Mouse (Mus musculus) left cerebral cortex, adult 2 months (tissue): ENCODE data around the gene Tgfb1i1. TPM values are rescaled to one million over a fixed set of nuclear protein-coding genes. Genes with fewer than 3 reads are reported as not detected.

ENCODE experiments used
- DNase-seq, 2 experiments: peaks; one replicate each; pipeline ENCODE4 v3.0.0; 2021 to 2022; ENCODE audit warnings: low spot score in 2 of 2, mixed read lengths in 1 of 2; ENCODE audit errors: extremely low spot score in 1 of 2
- H3K27ac ChIP-seq: fragments of 200-600 bp; 2 replicates; pipeline ENCODE4 v1.8.1; 2022
- H3K4me3 ChIP-seq: fragments of 200-600 bp; 2 replicates; pipeline ENCODE4 v1.8.1; 2022
- CTCF ChIP-seq: fragments of 200-600 bp; IDR thresholded peaks from 2 replicates; pipeline ENCODE4 v1.8.1; 2022; ENCODE audit warnings: antibody characterized with exemption, mild to moderate bottlenecking, moderate library complexity
- intact Hi-C: fragments of 180-260 bp; cut with DNase I; formaldehyde crosslinking; loops from one replicate; pipeline ENCODE4 v1.15.1; 2025
- microRNA-seq, 2 experiments: library from miRNA; unstranded; fragments of <30 nt; microRNA quantifications; one replicate each; pipeline ENCODE4 v1.2.0; 2021
- total RNA-seq, 2 experiments: library from RNA; stranded (reverse); gene quantifications; 2 replicates each; pipeline ENCODE4 v1.2.3; 2021

The Tgfb1i1 gene
- total RNA-seq, 2 experiments from 2014 or later = 18.9 to 22.2 TPM

DNA sequence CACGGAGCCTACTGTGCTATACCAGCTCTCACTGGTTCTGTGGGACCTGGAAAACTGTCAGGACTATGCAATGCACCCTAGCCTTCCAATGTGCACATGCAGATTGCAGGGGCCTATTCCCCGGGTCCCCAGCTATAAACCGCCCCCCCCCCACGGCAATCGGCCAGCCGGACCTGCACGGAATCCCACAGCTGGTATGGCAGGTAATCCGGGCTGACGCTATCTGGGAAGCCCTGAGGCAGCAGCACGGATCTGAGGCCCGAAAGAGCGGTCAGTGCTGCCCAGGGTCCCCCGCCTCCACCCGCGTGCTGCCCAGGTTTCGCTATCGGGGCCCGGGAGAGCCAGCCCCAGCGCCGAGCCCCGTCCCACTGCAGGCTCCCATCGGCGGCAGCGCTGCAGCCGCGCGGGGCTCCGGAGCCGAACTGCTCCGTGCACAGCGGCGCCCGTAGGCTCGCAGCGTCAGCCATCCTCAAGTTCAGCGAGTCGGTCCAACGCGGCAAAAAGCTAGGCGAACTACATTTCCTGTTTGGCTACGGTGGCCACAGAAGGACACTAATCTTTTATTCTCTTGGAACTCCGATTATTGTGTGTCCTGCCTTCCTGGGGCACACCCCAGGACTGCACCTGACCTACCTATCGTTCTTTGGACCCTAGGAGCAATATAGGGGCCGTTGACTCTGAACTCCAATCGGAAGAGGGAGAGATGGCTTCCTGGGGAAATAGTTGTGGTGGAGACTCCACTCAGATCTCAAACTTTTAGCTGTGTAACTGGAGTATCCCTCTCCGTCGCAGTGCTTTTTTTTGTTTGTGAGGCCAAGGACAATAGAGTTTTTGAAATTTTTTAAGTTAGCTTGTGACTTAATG is 51.2 kb downstream of the Tgfb1i1 start, which contains the start of gene BC017158:
Gene BC017158, minus strand, starts transcription at position 554 of the 864 bp plus-strand sequence.
- intact Hi-C loops = loop anchor here (5.0 kb wide), 2 partner anchors 46 to 61 kb away; partner anchors contain the start of genes 9130023H24Rik and Armc5
- Histone ChIP-seq H3K4me3 (peak within 1 kb of the TSS; percentile 94), H3K27ac (peak within 1 kb of the TSS; percentile 56)
- DNase-seq = peak; percentile 76 to 81
- TF ChIP-seq CTCF = no peak

GRCm38 (mm10) chr7:128298481-128299342 is 52.1 kb downstream of the Tgfb1i1 start:
- no peak for DNase-seq
- peak overlapping the region; percentile 56; the same call in 1 of the 2 replicates for H3K27ac ChIP-seq
- H3K4me3 ChIP-seq = peak overlapping the region; percentile 94
- TF ChIP-seq CTCF = no peak
- intact Hi-C loops = loop anchor here (5.0 kb wide), 2 partner anchors 46 to 61 kb away; partner anchors contain the start of genes 9130023H24Rik and Armc5

GRCm38 (mm10) chr7:128300952-128301351 is 54.3 kb downstream of the Tgfb1i1 start:
- no peak overlapping the region for H3K4me3 ChIP-seq
- no peak for TF ChIP-seq CTCF
- intact Hi-C loops = no loop called here
- H3K27ac ChIP-seq = no peak overlapping the region
- DNase-seq = no peak

DNA sequence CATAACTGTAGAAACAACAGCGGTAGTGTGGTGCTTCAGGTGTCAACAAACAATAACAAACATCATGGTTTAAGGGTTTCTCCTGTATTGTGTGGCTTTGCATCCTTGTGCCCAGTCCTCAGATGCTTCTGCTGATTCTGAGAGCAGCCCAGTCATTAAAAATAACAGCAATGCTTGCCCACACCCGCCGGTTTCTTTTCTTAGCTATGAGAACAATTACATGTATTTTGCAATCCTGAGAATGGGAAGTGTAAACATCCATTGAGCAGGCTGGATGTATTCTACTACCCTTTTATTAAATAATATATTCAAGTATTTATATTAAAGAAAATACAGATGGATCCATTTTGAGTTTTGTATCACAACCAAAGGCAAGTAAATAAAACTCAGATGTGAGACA is 55.5 kb downstream of the Tgfb1i1 start:
- intact Hi-C loops = no loop called here
- no peak for TF ChIP-seq CTCF
- DNase-seq = no peak
- no peak overlapping the region for H3K4me3 ChIP-seq
- H3K27ac ChIP-seq = no peak overlapping the region

GRCm38 (mm10) chr7:128304198-128304597 is 57.6 kb downstream of the Tgfb1i1 start:
- DNase-seq = no peak
- no peak overlapping the region for H3K4me3 ChIP-seq
- no peak for TF ChIP-seq CTCF
- intact Hi-C loops = no loop called here
- no peak overlapping the region for H3K27ac ChIP-seq

- DNase-seq = peak in 1 of 2 experiments; percentile 37
- peak; percentile 44 for TF ChIP-seq CTCF
Measured at GRCm38 (mm10) chr7:128304907-128305306, 58.3 kb downstream of the Tgfb1i1 start.

More at GRCm38 (mm10) chr7:128304907-128305306, 58.3 kb downstream of the Tgfb1i1 start:
- intact Hi-C loops = loop anchor here (1.0 to 5.0 kb wide), 2 partner anchors 40 to 402 kb away; no protein-coding TSS in a partner anchor
- no peak overlapping the region for H3K4me3 ChIP-seq
- no peak overlapping the region for H3K27ac ChIP-seq

Small RNA genes lying within 50 kb of the gene (microRNA-seq; reads per million reads assigned to microRNA genes)
- gene Mir3103 = 2.2 to 2.4 reads per million in 2 experiments

Other genes starting within 250 kb of the Tgfb1i1 start
- 1 to 10 TPM; 1.0 to 1.1 TPM for gene Trim72, start 242.9 kb upstream of the Tgfb1i1 start, total RNA-seq
- gene Itgam, start 184.2 kb upstream of the Tgfb1i1 start, total RNA-seq = 10 to 100 TPM in 1 of 2 experiments, 1 to 10 TPM in 1; 9.2 to 10.9 TPM
- not detected for gene Gm49368, start 184.1 kb upstream of the Tgfb1i1 start, total RNA-seq
- under 1 TPM in 1 of 2 experiments, not detected in 1; 0.07 TPM for gene Itgax, start 117.3 kb upstream of the Tgfb1i1 start, total RNA-seq
- gene Itgad, start 92.4 kb upstream of the Tgfb1i1 start, total RNA-seq = not detected
- 1 to 10 TPM; 7.5 to 9.8 TPM for gene Cox6a2, start 40.4 kb upstream of the Tgfb1i1 start, total RNA-seq
- 10 to 100 TPM; 12.3 to 13.6 TPM for gene Armc5, start 9.5 kb upstream of the Tgfb1i1 start, total RNA-seq
- 1 to 10 TPM; 3.3 to 4.2 TPM for gene 9130023H24Rik, start 8.8 kb upstream of the Tgfb1i1 start, total RNA-seq
- gene Slc5a2, start 18.8 kb downstream of the Tgfb1i1 start, total RNA-seq = not detected
- 10 to 100 TPM; 27.5 to 27.7 TPM for gene BC017158, start 51.4 kb downstream of the Tgfb1i1 start, total RNA-seq
- gene Rgs10, start 171.9 kb downstream of the Tgfb1i1 start, total RNA-seq = 10 to 100 TPM; 46.0 to 47.0 TPM
- 100 to 1,000 TPM; 106 to 109 TPM for gene Tial1, start 214.9 kb downstream of the Tgfb1i1 start, total RNA-seq